ENCODE assay signal across 10 mouse cellular contexts in the genomic region with DNA sequence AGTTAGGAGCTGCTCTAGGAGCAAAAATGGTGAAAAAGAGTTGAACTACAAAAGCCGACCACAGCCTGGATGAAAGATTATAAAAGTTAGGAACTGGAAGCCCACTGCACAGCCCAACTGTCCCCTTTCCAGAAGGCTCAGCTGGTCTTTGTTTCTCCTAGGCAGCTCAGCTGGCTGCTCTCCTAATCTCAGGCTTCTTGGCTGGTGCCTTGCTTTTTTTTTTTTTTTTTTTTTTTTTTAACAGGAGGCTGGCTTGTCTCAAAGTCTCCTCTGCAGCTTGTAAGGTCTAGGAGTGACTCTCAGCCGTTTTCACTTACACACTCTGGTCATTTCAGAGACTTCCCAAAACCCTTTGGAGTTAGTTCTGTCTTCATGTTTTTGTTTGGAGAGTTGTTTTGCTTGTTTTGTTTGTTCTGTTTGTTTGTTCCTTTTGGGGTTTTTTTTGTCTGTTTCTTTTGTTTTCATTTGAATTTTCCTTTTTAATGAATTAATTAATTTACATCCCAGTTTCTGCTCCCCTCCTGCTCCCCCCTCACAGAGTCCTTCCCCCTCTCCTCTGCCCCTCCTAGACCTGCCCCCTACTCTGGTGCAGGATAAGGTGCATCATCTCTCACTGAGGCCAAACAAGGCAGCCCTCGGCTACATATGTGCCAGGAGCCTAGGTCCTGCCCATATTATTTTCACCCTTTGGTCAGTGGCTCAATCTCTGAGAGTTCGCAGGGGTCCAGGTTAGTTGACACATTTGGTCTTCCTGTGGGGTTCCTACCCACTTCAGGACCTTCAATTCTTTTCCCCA.
DNase-seq lines count a peak whose midpoint lies in the region; ATAC-seq lines count a peak whose summit lies in the region.
"Had no signal": no experiment of that assay in that cellular context is flagged by ENCODE, and none has a peak within 500 bp of the region (broad histone marks: within the 10 kb centered on the region; RNA-seq: fewer than 3 reads in every experiment).

No protein-coding gene starts in this region.

- H3K36me3 ChIP-seq in hindbrain, embryonic 15.5 days, result no peaks in the 10 kb centered on the region
- H3K36me3 ChIP-seq in hindbrain, embryonic 13.5 days, result no peaks in the 10 kb centered on the region
- H3K36me3 ChIP-seq in kidney, embryonic 16.5 days (ENCODE audit: insufficient read depth, low read length), result no peaks in the 10 kb centered on the region
- H3K36me3 ChIP-seq in stomach, embryonic 16.5 days (ENCODE audit: control insufficient read depth, insufficient read depth, low read length), result no peaks in the 10 kb centered on the region
- H3K36me3 ChIP-seq: liver, embryonic 15.5 days had no signal

- no peak overlapping the region for H3K4me3 ChIP-seq in hindbrain, embryonic 15.5 days
- no peak overlapping the region for H3K4me3 ChIP-seq in hindbrain, embryonic 13.5 days
- H3K4me3 ChIP-seq in kidney, embryonic 16.5 days (ENCODE audit: low read length), result no peak overlapping the region
- H3K4me3 ChIP-seq in stomach, embryonic 16.5 days (replicated peaks; ENCODE audit: low read length), result no peak overlapping the region
- H3K4me3 ChIP-seq: liver, embryonic 15.5 days had no signal

- H3K9ac ChIP-seq in hindbrain, embryonic 15.5 days, result no peak overlapping the region
- H3K9ac ChIP-seq in hindbrain, embryonic 13.5 days, result no peak overlapping the region
- no peak overlapping the region for H3K9ac ChIP-seq in kidney, embryonic 16.5 days (replicated peaks; ENCODE audit: low read length)
- H3K9ac ChIP-seq in stomach, embryonic 16.5 days (ENCODE audit: low read length), result no peak overlapping the region
- H3K9ac ChIP-seq: liver, embryonic 15.5 days had no signal

- ATAC-seq in hindbrain, embryonic 15.5 days (ENCODE audit: low FRiP score, low read depth), result 0 out of 2 replicates have a peak, but pooled peaks have one; percentile 38
- no peak for ATAC-seq in hindbrain, embryonic 13.5 days (ENCODE audit: low FRiP score)
- 0 out of 2 replicates have a peak, but pooled peaks have one; percentile 67 for ATAC-seq in kidney, embryonic 16.5 days (ENCODE audit: low FRiP score, low TSS enrichment)
- peak; percentile 82 for ATAC-seq in stomach, embryonic 16.5 days (ENCODE audit: insufficient read depth, low FRiP score)
- ATAC-seq: Patski had no signal

- WGBS in hindbrain, embryonic 15.5 days, result 67% methylated on average over 4 of the region's 4 CpGs
- 75% methylated on average over 4 of the region's 4 CpGs for WGBS in hindbrain, embryonic 13.5 days
- 70% methylated on average over 4 of the region's 4 CpGs for WGBS in kidney, embryonic 16.5 days
- WGBS in stomach, embryonic 16.5 days, result 48% methylated on average over 4 of the region's 4 CpGs

- no peak overlapping the region for H3K4me2 ChIP-seq in hindbrain, embryonic 15.5 days
- H3K4me2 ChIP-seq in hindbrain, embryonic 13.5 days, result no peak overlapping the region
- H3K4me2 ChIP-seq in kidney, embryonic 16.5 days (replicated peaks; ENCODE audit: low read depth, low read length), result no peak overlapping the region
- H3K4me2 ChIP-seq in stomach, embryonic 16.5 days (ENCODE audit: low read depth, low read length), result no peak overlapping the region
- H3K4me2 ChIP-seq: liver, embryonic 15.5 days had no signal

- H3K9me3 ChIP-seq in hindbrain, embryonic 15.5 days, result no peaks in the 10 kb centered on the region
- H3K9me3 ChIP-seq in hindbrain, embryonic 13.5 days, result no peaks in the 10 kb centered on the region
- H3K9me3 ChIP-seq in kidney, embryonic 16.5 days (ENCODE audit: low read length), result no peaks in the 10 kb centered on the region
- H3K9me3 ChIP-seq in stomach, embryonic 16.5 days (replicated peaks; ENCODE audit: control insufficient read depth, low read length), result no peaks in the 10 kb centered on the region
- H3K9me3 ChIP-seq: liver, embryonic 15.5 days had no signal

- H3K27me3 ChIP-seq in hindbrain, embryonic 15.5 days, result no peaks in the 10 kb centered on the region
- H3K27me3 ChIP-seq in hindbrain, embryonic 13.5 days, result no peaks in the 10 kb centered on the region
- no peaks in the 10 kb centered on the region for H3K27me3 ChIP-seq in kidney, embryonic 16.5 days (ENCODE audit: insufficient read depth, low read length)
- H3K27me3 ChIP-seq in stomach, embryonic 16.5 days (ENCODE audit: control insufficient read depth, insufficient read depth, low read length), result no peaks in the 10 kb centered on the region
- H3K27me3 ChIP-seq: liver, embryonic 15.5 days had no signal

- H3K4me1 ChIP-seq in hindbrain, embryonic 15.5 days (replicated peaks), result no peaks in the 10 kb centered on the region
- H3K4me1 ChIP-seq in hindbrain, embryonic 13.5 days (replicated peaks), result no peaks in the 10 kb centered on the region
- 0 out of 2 replicates have a peak, but pooled peaks cover 3% of the 10 kb centered on the region for H3K4me1 ChIP-seq in kidney, embryonic 16.5 days (ENCODE audit: insufficient read depth, low read length)
- H3K4me1 ChIP-seq in stomach, embryonic 16.5 days (ENCODE audit: control insufficient read depth, insufficient read depth, low read length), result peaks cover 5% of the 10 kb centered on the region; the same call in 1 of the 2 replicates
- H3K4me1 ChIP-seq: liver, embryonic 15.5 days had no signal

- peak overlapping the region; percentile 25; the same call in 1 of the 2 replicates for H3K27ac ChIP-seq in hindbrain, embryonic 15.5 days (replicated peaks)
- H3K27ac ChIP-seq in hindbrain, embryonic 13.5 days, result no peak overlapping the region
- no peak overlapping the region; the same call in 1 of the 2 replicates for H3K27ac ChIP-seq in kidney, embryonic 16.5 days (ENCODE audit: low read length)
- peak overlapping the region; percentile 82 for H3K27ac ChIP-seq in stomach, embryonic 16.5 days (ENCODE audit: low read length)
- H3K27ac ChIP-seq: liver, embryonic 15.5 days had no signal

- DNase-seq in 3T3-L1 (ENCODE audit: low read depth, low spot score), result peak; percentile 17
- DNase-seq in fibroblast of lung, adult 2 months (ENCODE audit: low read depth), result peak; percentile 46
- no peak for DNase-seq in yolk sac, embryonic 10.5 days (ENCODE audit: low spot score)
- no peak for DNase-seq in adrenal gland, postnatal 25 days

Comparison
In these comparisons a context has a peak if more than half of its experiments do, and no peak if none do; other contexts are left out.
1. H3K27ac ChIP-seq: peak in hindbrain, embryonic 15.5 days (single experiment) and stomach, embryonic 16.5 days (single experiment); none in hindbrain, embryonic 13.5 days (single experiment) and kidney, embryonic 16.5 days (single experiment).
2. DNase-seq: peak in 3T3-L1 (single experiment) and fibroblast of lung, adult 2 months (single experiment); none in yolk sac, embryonic 10.5 days (single experiment) and adrenal gland, postnatal 25 days (single experiment).